Mouse (Mus musculus) liver, postnatal 0 days (tissue): ENCODE data around the gene Klhl29. TPM values are rescaled to one million over a fixed set of nuclear protein-coding genes. Genes with fewer than 3 reads are reported as not detected.

Experiments used
- ATAC-seq: fragments of 200-750 bp; cut with Nextera tagmentation; 2 replicates; pipeline ENCODE4 v1.8.0; 2017; ENCODE audit warnings: mild to moderate bottlenecking, moderate library complexity
- DNase-seq: peaks from one replicate; pipeline ENCODE4 v3.0.0-alpha.2; 2016
- H3K27ac ChIP-seq: fragments of 300-500 bp; sonication (generic); 2 replicates; pipeline ENCODE4 v1.5.1; 2014; ENCODE audit warnings: antibody characterized with exemption, moderate library complexity, mild to moderate bottlenecking, low read depth
- H3K27me3 ChIP-seq: fragments of 300-500 bp; sonication (generic); 2 replicates; pipeline ENCODE4 v1.6.1; 2014; ENCODE audit warnings: low read length, control low read depth, mixed read lengths; ENCODE audit not compliant: insufficient read depth
- H3K36me3 ChIP-seq: fragments of 300-500 bp; sonication (generic); replicated peaks from 2 replicates; pipeline ENCODE4 v1.6.1; 2014; ENCODE audit warnings: mild to moderate bottlenecking, control low read depth, low read length, moderate library complexity, mixed read lengths; ENCODE audit not compliant: insufficient read depth
- H3K4me1 ChIP-seq: fragments of 300-500 bp; sonication (generic); 2 replicates; pipeline ENCODE4 v1.6.1; 2014; ENCODE audit warnings: antibody characterized with exemption, mild to moderate bottlenecking, control low read depth; ENCODE audit not compliant: insufficient read depth
- H3K4me2 ChIP-seq: fragments of 300-500 bp; sonication (generic); 2 replicates; pipeline ENCODE4 v1.6.1; 2014; ENCODE audit warnings: low read depth, mild to moderate bottlenecking, low read length, moderate library complexity, mixed read lengths
- H3K4me3 ChIP-seq: fragments of 300-500 bp; sonication (generic); 2 replicates; pipeline ENCODE4 v1.5.1; 2014; ENCODE audit warnings: low read depth, low read length
- H3K9ac ChIP-seq: fragments of 300-500 bp; sonication (generic); replicated peaks from 2 replicates; pipeline ENCODE4 v1.6.1; 2014; ENCODE audit warnings: mild to moderate bottlenecking, moderate library complexity
- H3K9me3 ChIP-seq: fragments of 300-500 bp; sonication (generic); 2 replicates; pipeline ENCODE4 v1.6.1; 2016; ENCODE audit warnings: mild to moderate bottlenecking, control low read depth, low read length, mixed read lengths
- CTCF ChIP-seq: sonication (generic); IDR thresholded peaks from 2 replicates; pipeline ENCODE4 v1.5.1; 2016; ENCODE audit warnings: antibody characterized with exemption, low read depth
- EP300 ChIP-seq: IDR thresholded peaks from 2 replicates; pipeline ENCODE4 v1.6.1; 2016; ENCODE audit warnings: antibody characterized with exemption, low read depth, mild to moderate bottlenecking
- WGBS: fragments of 180-500 bp; shearing (Covaris S2); extraction: QIAGEN DNeasy Blood & Tissue Kit; methylation state at CpG from one replicate; pipeline ENCODE4 v1.1.7; 2014; ENCODE audit not compliant: insufficient replicate concordance; 5-methylcytosine and 5-hydroxymethylcytosine counted together
- polyA plus RNA-seq: library from polyadenylated mRNA; unstranded; fragments of >200 nt; fragmentation: Nextera tagmentation; extraction: Ambion mirVana; gene quantifications from 2 replicates; pipeline ENCODE4 v1.2.1, GENCODE M21; 2015

Klhl29 gene
- polyA plus RNA-seq, 1 experiment from 2014 or later, result 0.05 TPM

DNA sequence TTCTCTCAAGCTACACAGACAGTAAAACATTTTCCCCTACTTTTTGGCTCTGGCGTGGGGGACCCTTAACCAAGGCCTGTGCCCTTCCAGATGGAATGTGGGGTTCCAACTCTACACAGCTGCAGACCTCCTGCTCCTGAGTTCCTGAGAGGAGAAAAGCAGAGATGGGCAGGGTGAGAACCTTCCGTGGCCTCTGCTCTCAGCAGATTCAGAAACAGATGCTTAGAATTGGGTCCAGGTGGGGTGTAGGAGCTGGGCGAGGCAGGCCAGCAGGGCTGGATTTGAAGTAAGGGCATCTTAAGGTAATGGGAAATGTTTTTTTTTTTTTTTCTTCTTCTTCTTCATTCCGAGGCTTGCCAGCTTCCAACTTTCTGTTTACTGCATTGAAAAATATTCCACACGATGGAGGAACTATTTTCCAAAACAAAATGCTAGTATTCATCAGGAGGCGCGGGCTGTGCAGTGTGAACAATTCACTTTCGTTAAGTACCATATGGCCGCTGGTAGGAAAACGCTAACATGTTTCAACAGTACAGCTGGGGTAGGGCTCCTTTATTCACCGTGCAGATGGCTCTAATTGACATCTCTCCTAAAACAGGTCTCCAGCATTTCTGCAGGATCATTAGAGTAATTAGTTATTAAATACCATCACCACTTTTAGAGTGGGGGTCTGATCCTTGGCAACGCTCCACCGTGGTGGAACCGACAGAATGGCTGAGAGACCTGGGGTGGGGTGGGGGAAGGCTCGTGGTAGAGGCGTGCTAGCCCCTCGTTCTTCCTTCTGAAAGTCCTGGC, 135.8 kb downstream of the Klhl29 start:
- DNase-seq, result no peak
- TF ChIP-seq EP300 (no peak), CTCF (no peak)
- no peak for ATAC-seq
- H3K4me1 ChIP-seq, result no peaks in the 10 kb centered on the region
- H3K9me3 ChIP-seq, result no peaks in the 10 kb centered on the region
- no peaks in the 10 kb centered on the region for H3K27me3 ChIP-seq
- H3K36me3 ChIP-seq, result no peaks in the 10 kb centered on the region
- no peak overlapping the region for H3K4me3 ChIP-seq
- no peak overlapping the region for H3K4me2 ChIP-seq
- no peak overlapping the region for H3K27ac ChIP-seq
- 78% methylated on average over 17 of the region's 17 CpGs for WGBS
- H3K9ac ChIP-seq, result no peak overlapping the region

DNA sequence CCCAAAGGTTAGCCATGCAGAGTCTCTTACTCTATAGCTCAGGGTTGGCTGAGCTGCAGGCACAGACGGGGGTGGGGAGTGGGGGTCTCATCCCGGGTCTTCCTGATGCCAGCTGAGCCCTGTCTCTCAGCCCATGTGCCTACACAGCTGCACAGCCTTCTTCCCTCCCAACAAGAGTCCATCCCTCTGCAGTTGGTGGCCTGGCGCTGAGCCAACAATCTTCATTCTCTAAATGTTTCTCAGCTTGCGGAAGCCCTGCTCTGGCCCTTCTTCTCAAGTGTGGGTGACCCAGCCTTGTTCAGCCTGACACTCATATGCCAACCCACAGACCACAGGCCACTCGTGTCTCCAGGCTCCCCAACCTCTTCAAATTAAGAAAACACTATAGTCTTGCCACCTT, 138.4 kb downstream of the Klhl29 start:
- H3K36me3 ChIP-seq, result no peaks in the 10 kb centered on the region
- DNase-seq, result no peak
- ATAC-seq, result no peak
- no peak overlapping the region for H3K4me3 ChIP-seq
- H3K27ac ChIP-seq, result no peak overlapping the region
- no peaks in the 10 kb centered on the region for H3K27me3 ChIP-seq
- H3K9ac ChIP-seq, result no peak overlapping the region
- 59% methylated on average over 5 of the region's 5 CpGs for WGBS
- no peaks in the 10 kb centered on the region for H3K4me1 ChIP-seq
- H3K9me3 ChIP-seq, result no peaks in the 10 kb centered on the region
- H3K4me2 ChIP-seq, result no peak overlapping the region
- TF ChIP-seq EP300 (no peak), CTCF (no peak)

DNA sequence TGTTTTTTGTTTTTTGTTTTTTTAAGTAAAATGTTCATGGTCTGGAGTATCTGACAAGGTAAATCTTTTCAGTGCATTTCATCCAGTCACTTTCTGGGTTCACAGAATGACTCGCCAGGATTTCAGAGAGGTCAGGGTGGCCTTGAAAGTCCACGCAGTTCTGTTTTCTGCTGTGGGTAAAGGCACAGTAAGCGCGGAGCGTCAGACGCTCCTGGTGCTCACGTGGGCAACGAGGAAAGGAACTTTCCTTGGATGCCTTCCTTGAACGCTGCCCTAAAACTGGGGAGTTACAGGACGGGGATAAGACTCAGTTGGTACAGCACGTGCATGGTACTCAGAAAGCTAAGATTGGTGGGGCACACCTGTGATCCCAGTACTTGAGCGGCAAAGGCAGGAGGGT, 139.9 kb downstream of the Klhl29 start:
- Histone ChIP-seq H3K4me1 (no peaks in the 10 kb centered on the region), H3K4me2 (no peak overlapping the region), H3K4me3 (no peak overlapping the region), H3K9ac (no peak overlapping the region), H3K9me3 (no peaks in the 10 kb centered on the region), H3K27me3 (no peaks in the 10 kb centered on the region), H3K27ac (no peak overlapping the region), H3K36me3 (no peaks in the 10 kb centered on the region)
- ATAC-seq (no peak), DNase-seq (no peak)
- TF ChIP-seq EP300, result no peak
- WGBS, result 82% methylated on average over 12 of the region's 12 CpGs

DNA sequence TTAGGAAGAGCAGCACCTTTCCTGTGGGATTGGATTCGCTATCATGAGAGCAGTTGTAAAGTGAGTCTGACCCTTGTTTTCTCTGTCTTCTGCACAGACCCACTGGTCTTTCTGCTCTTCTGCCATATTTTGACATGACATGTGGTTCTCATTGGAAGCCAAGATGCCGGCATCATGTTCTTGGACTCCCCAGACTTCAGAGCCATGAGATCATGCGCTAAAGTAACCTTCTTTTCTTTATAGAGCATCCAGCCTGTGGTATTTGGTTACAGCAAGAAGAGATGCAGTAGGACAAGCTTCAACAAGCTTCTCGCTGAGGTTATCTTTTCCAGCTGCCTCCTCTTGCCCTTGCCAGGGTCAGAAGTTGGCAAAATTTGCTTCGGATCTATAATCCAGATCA, 145.0 kb downstream of the Klhl29 start:
- Histone ChIP-seq H3K9me3 (no peaks in the 10 kb centered on the region), H3K27me3 (no peaks in the 10 kb centered on the region), H3K4me1 (no peaks in the 10 kb centered on the region), H3K27ac (no peak overlapping the region), H3K4me2 (no peak overlapping the region), H3K4me3 (no peak overlapping the region), H3K9ac (no peak overlapping the region), H3K36me3 (no peaks in the 10 kb centered on the region)
- DNase-seq (no peak), ATAC-seq (no peak)
- 76% methylated on average over 5 of the region's 5 CpGs for WGBS
- TF ChIP-seq EP300, result no peak
- no peak for TF ChIP-seq CTCF

DNA sequence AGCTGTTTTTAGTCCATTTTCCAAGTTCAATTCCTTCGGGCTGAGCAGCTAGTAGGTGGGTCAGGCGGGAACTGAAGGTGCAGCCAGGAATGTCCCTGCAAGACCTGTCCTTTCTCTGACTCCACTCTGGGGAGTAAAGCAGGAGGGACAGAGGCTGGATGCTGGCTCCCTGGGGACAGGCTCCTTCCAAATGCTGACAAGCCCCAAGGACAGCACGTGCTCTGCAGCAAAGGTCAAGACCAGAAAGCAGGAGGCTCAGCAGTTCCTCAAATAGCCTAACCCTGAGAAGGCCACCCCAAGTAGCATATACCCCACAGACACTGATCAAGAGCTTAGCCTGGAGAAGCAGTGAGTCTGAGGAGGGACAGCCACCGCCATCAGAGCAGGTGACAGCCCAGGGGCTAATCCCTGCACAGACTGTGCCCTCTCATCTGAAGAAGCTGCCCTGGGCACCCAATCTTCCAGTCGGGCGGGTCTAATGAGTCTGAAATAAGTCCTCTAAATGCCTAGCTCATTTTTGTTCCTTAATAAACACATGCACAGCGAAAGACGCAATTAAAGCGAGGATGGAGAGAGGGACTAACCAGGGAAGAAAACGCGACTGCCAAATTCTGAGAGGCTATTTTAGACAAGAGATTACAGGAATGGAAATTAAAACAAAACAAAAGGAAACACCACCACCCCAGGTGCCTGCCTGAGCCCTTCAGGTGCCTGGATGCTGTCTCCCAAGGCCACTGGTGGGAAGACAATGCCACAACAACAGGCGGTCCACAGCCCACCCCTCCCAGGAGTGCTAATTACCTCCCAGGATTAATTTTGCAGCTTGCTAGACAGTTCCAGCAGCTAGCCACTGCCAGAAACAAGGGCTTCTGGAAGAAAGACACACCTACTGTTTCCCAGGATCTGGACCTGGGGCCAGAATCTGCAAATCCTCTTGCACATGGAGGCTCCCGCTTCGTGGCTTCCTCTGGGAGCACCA, 148.5 kb downstream of the Klhl29 start:
- no peak for ATAC-seq
- Histone ChIP-seq H3K4me1 (no peaks in the 10 kb centered on the region), H3K9me3 (no peaks in the 10 kb centered on the region), H3K9ac (no peak overlapping the region), H3K4me2 (no peak overlapping the region), H3K27ac (no peak overlapping the region), H3K27me3 (no peaks in the 10 kb centered on the region), H3K4me3 (no peak overlapping the region), H3K36me3 (no peaks in the 10 kb centered on the region)
- no peak for TF ChIP-seq EP300
- no peak for DNase-seq
- WGBS, result 55% methylated on average over 14 of the region's 14 CpGs

DNA sequence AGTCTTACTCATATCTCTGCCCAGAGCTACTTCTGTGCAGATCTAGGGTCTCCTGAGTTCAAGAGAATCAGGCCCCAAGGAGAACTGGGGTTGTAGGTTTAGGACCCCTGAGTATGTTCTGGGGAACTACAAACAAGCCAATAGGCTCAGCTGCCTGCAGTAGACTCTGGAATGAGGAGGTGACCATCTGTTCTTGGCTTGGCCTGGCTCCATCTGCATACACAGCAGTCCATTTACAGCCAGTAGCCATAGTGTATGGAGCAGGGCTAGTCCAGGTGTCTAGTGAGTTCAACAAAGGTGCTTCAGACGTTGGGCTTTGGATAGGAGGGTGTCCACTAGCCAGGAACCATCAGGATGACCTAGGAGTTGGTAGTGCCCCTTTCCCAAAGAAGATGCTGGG, 151.9 kb downstream of the Klhl29 start:
- 38% methylated on average over 1 of the region's 1 CpGs for WGBS
- no peak for ATAC-seq
- no peak for TF ChIP-seq EP300
- no peak for TF ChIP-seq CTCF

More for the DNA sequence above, 151.9 kb downstream of the Klhl29 start:
- no peaks in the 10 kb centered on the region for H3K4me1 ChIP-seq
- no peak overlapping the region for H3K27ac ChIP-seq
- no peaks in the 10 kb centered on the region for H3K9me3 ChIP-seq
- H3K4me3 ChIP-seq, result no peak overlapping the region
- no peaks in the 10 kb centered on the region for H3K27me3 ChIP-seq
- no peaks in the 10 kb centered on the region for H3K36me3 ChIP-seq
- H3K9ac ChIP-seq, result no peak overlapping the region
- no peak for DNase-seq
- H3K4me2 ChIP-seq, result no peak overlapping the region
